Mouse (Mus musculus): Measurements from ENCODE around the gene Ppard. TPM values are rescaled to one million over a fixed set of nuclear protein-coding genes. Genes with fewer than 3 reads are reported as not detected.

Ppard gene
- total and polyA plus RNA-seq, 2 experiments from 2014 or later: 1.4 to 23.1 TPM

GRCm38 (mm10) chr17:28281866-28282441, 49.5 kb downstream of the Ppard start:
- H3K9ac ChIP-seq (replicated peaks; ENCODE audit: low read depth, low read length): no peak overlapping the region
- WGBS: 88% methylated on average over 7 of the region's 7 CpGs
- H3K9me3 ChIP-seq (replicated peaks; ENCODE audit: control insufficient read depth, low read length): no peaks in the 10 kb centered on the region
- ATAC-seq (ENCODE audit: insufficient read depth, low read depth) (no peak), DNase-seq (ENCODE audit: low spot score) (no peak)
- H3K4me2 ChIP-seq (ENCODE audit: low read depth, low read length): no peak overlapping the region
- H3K27me3 ChIP-seq (ENCODE audit: control insufficient read depth, insufficient read depth, low read length): no peaks in the 10 kb centered on the region
- peaks cover 20% of the 10 kb centered on the region for H3K4me1 ChIP-seq (ENCODE audit: control insufficient read depth, insufficient read depth)
- H3K36me3 ChIP-seq (replicated peaks; ENCODE audit: control insufficient read depth, insufficient read depth, low read length): no peaks in the 10 kb centered on the region
- no peak overlapping the region for H3K4me3 ChIP-seq (ENCODE audit: low read depth, low read length)
- no peak overlapping the region for H3K27ac ChIP-seq (ENCODE audit: low read depth)
- TF ChIP-seq EP300 (IDR thresholded peaks at IDR 0.05; ENCODE audit: low read depth) (no peak), CTCF (IDR thresholded peaks at IDR 0.05; ENCODE audit: low read depth) (no peak)

GRCm38 (mm10) chr17:28283199-28283598, 50.7 kb downstream of the Ppard start:
- Histone ChIP-seq H3K27ac (ENCODE audit: low read depth) (no peak overlapping the region), H3K9ac (replicated peaks; ENCODE audit: low read depth, low read length) (no peak overlapping the region), H3K4me3 (ENCODE audit: low read depth, low read length) (no peak overlapping the region), H3K36me3 (replicated peaks; ENCODE audit: control insufficient read depth, insufficient read depth, low read length) (no peaks in the 10 kb centered on the region), H3K27me3 (ENCODE audit: control insufficient read depth, insufficient read depth, low read length) (no peaks in the 10 kb centered on the region), H3K4me1 (ENCODE audit: control insufficient read depth, insufficient read depth) (peaks cover 20% of the 10 kb centered on the region), H3K4me2 (ENCODE audit: low read depth, low read length) (no peak overlapping the region), H3K9me3 (replicated peaks; ENCODE audit: control insufficient read depth, low read length) (no peaks in the 10 kb centered on the region)
- DNase-seq (ENCODE audit: low spot score): no peak
- TF ChIP-seq CTCF (IDR thresholded peaks at IDR 0.05; ENCODE audit: low read depth) (no peak), EP300 (IDR thresholded peaks at IDR 0.05; ENCODE audit: low read depth) (no peak)
- ATAC-seq (ENCODE audit: insufficient read depth, low read depth): no peak
- WGBS: 88% methylated on average over 10 of the region's 10 CpGs

GRCm38 (mm10) chr17:28286133-28286532, 53.6 kb downstream of the Ppard start:
- Histone ChIP-seq H3K4me3 (ENCODE audit: low read depth, low read length) (no peak overlapping the region), H3K9ac (replicated peaks; ENCODE audit: low read depth, low read length) (no peak overlapping the region), H3K27ac (ENCODE audit: low read depth) (no peak overlapping the region), H3K4me1 (ENCODE audit: control insufficient read depth, insufficient read depth) (0 out of 2 replicates have a peak, but pooled peaks cover under 1% of the 10 kb centered on the region), H3K4me2 (ENCODE audit: low read depth, low read length) (no peak overlapping the region), H3K27me3 (ENCODE audit: control insufficient read depth, insufficient read depth, low read length) (no peaks in the 10 kb centered on the region), H3K36me3 (replicated peaks; ENCODE audit: control insufficient read depth, insufficient read depth, low read length) (no peaks in the 10 kb centered on the region), H3K9me3 (replicated peaks; ENCODE audit: control insufficient read depth, low read length) (no peaks in the 10 kb centered on the region)
- 81% methylated on average over 10 of the region's 10 CpGs for WGBS
- TF ChIP-seq EP300 (IDR thresholded peaks at IDR 0.05; ENCODE audit: low read depth): no peak
- no peak for TF ChIP-seq CTCF (IDR thresholded peaks at IDR 0.05; ENCODE audit: low read depth)
- DNase-seq (ENCODE audit: low spot score): no peak
- ATAC-seq (ENCODE audit: insufficient read depth, low read depth): no peak

GRCm38 (mm10) chr17:28286964-28287363, 54.5 kb downstream of the Ppard start:
- Histone ChIP-seq H3K27ac (ENCODE audit: low read depth) (no peak overlapping the region), H3K36me3 (replicated peaks; ENCODE audit: control insufficient read depth, insufficient read depth, low read length) (no peaks in the 10 kb centered on the region), H3K9ac (replicated peaks; ENCODE audit: low read depth, low read length) (no peak overlapping the region), H3K9me3 (replicated peaks; ENCODE audit: control insufficient read depth, low read length) (no peaks in the 10 kb centered on the region), H3K4me3 (ENCODE audit: low read depth, low read length) (no peak overlapping the region), H3K4me1 (ENCODE audit: control insufficient read depth, insufficient read depth) (no peaks in the 10 kb centered on the region), H3K4me2 (ENCODE audit: low read depth, low read length) (no peak overlapping the region), H3K27me3 (ENCODE audit: control insufficient read depth, insufficient read depth, low read length) (no peaks in the 10 kb centered on the region)
- no peak for ATAC-seq (ENCODE audit: insufficient read depth, low read depth)
- no peak for TF ChIP-seq CTCF (IDR thresholded peaks at IDR 0.05; ENCODE audit: low read depth)
- TF ChIP-seq EP300 (IDR thresholded peaks at IDR 0.05; ENCODE audit: low read depth): no peak
- no peak for DNase-seq (ENCODE audit: low spot score)
- WGBS: 55% methylated on average over 5 of the region's 5 CpGs

GRCm38 (mm10) chr17:28287578-28287977, 55.1 kb downstream of the Ppard start:
- Histone ChIP-seq H3K27me3 (ENCODE audit: control insufficient read depth, insufficient read depth, low read length) (no peaks in the 10 kb centered on the region), H3K4me3 (ENCODE audit: low read depth, low read length) (no peak overlapping the region), H3K27ac (ENCODE audit: low read depth) (no peak overlapping the region), H3K9ac (replicated peaks; ENCODE audit: low read depth, low read length) (no peak overlapping the region), H3K4me2 (ENCODE audit: low read depth, low read length) (no peak overlapping the region), H3K36me3 (replicated peaks; ENCODE audit: control insufficient read depth, insufficient read depth, low read length) (no peaks in the 10 kb centered on the region), H3K4me1 (ENCODE audit: control insufficient read depth, insufficient read depth) (no peaks in the 10 kb centered on the region), H3K9me3 (replicated peaks; ENCODE audit: control insufficient read depth, low read length) (no peaks in the 10 kb centered on the region)
- DNase-seq (ENCODE audit: low spot score): no peak
- ATAC-seq (ENCODE audit: insufficient read depth, low read depth): peak; percentile 21; the same call in 1 of the 2 replicates
- TF ChIP-seq EP300 (IDR thresholded peaks at IDR 0.05; ENCODE audit: low read depth) (no peak), CTCF (IDR thresholded peaks at IDR 0.05; ENCODE audit: low read depth) (no peak)
- 29% methylated on average over 8 of the region's 8 CpGs for WGBS

- Histone ChIP-seq H3K9ac (replicated peaks; ENCODE audit: low read depth, low read length) (no peak overlapping the region), H3K4me3 (ENCODE audit: low read depth, low read length) (no peak overlapping the region), H3K27ac (ENCODE audit: low read depth) (no peak overlapping the region), H3K36me3 (replicated peaks; ENCODE audit: control insufficient read depth, insufficient read depth, low read length) (no peaks in the 10 kb centered on the region), H3K27me3 (ENCODE audit: control insufficient read depth, insufficient read depth, low read length) (no peaks in the 10 kb centered on the region), H3K4me2 (ENCODE audit: low read depth, low read length) (no peak overlapping the region), H3K9me3 (replicated peaks; ENCODE audit: control insufficient read depth, low read length) (no peaks in the 10 kb centered on the region), H3K4me1 (ENCODE audit: control insufficient read depth, insufficient read depth) (no peaks in the 10 kb centered on the region)
- peak; percentile 42 for DNase-seq (ENCODE audit: low spot score)
- ATAC-seq (ENCODE audit: insufficient read depth, low read depth): peak; percentile 40
- TF ChIP-seq EP300 (IDR thresholded peaks at IDR 0.05; ENCODE audit: low read depth) (no peak), CTCF (IDR thresholded peaks at IDR 0.05; ENCODE audit: low read depth) (peak; percentile 34)
- 39% methylated on average over 5 of the region's 5 CpGs for WGBS
These were observed 55.5 kb downstream of the Ppard start for GRCm38 (mm10) chr17:28287980-28288379.
